Mouse (Mus musculus): Measurements from ENCODE around the gene Sox15. TPM values are rescaled to one million over a fixed set of nuclear protein-coding genes. Genes with fewer than 3 reads are reported as not detected.
"Not testable (repeated sequence)": the region's sequence is repeated elsewhere in the genome, so short reads cannot be mapped to it uniquely, and the experiment has no call there.

Sox15 gene
- polyA plus RNA-seq, 1 experiment from 2014 or later = not detected

DNA sequence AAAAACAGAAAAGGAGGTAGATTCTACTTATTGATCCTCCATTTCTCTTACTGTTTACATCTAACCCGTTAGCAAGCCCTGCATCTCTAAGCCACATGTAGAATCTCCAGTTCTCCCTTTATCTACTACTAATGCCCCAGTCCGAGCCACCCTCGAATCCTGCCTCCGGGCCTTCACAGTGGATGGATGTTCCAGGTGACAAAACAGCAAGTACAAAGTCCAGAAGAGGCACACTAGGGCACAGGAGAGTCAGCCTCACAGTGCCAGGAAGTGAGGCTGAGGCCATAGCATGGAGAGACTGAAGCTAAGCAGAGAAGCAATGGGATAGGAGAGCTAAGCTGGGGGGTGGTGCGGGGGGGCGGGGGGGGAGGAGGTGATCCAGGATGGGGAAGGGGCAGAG, 37.7 kb downstream of the Sox15 start:
- H3K4me3 ChIP-seq = no peak overlapping the region
- H3K27me3 ChIP-seq = no peaks in the 10 kb centered on the region
- no peaks in the 10 kb centered on the region for H3K36me3 ChIP-seq
- no peaks in the 10 kb centered on the region for H3K9me3 ChIP-seq (replicated peaks)
- 86% methylated on average over 6 of the region's 6 CpGs for WGBS
- no peak overlapping the region for H3K9ac ChIP-seq
- H3K27ac ChIP-seq = no peak overlapping the region
- ATAC-seq (replicated peaks; ENCODE audit: insufficient number of reproducible peaks, insufficient read depth, low FRiP score, low read depth) = no peak
- H3K4me1 ChIP-seq (replicated peaks) = peaks cover 13% of the 10 kb centered on the region
- H3K4me2 ChIP-seq = no peak overlapping the region

DNA sequence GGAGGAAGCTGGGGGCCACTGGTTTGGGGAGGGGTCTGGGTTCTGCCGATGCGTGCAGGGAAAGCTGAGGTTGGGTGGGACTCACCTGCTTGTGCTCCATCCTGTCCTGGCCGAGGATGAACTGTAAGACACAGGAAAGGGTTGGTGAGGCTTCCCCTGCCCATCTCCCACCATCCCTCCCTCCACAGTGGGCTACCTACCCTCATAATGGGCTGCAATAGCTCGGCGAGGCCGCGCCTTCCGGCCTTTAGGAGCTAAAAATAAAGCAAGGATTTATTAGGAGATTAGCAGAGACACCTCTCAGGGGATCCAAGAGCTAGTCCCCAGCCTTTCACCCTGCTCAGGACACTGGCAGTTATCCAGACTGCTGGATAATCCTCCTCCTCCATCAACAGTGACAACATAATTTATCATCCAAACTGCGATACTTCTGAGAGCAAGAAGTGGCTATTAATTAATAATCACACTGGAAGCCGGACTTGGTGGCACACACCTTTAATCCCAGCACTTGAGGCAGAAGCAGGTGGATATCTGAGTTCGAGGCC, 38.4 kb downstream of the Sox15 start:
- Histone ChIP-seq H3K4me3 (no peak overlapping the region), H3K27me3 (no peaks in the 10 kb centered on the region), H3K9me3 (replicated peaks) (no peaks in the 10 kb centered on the region), H3K27ac (no peak overlapping the region), H3K4me1 (replicated peaks) (peaks cover 13% of the 10 kb centered on the region), H3K9ac (no peak overlapping the region), H3K4me2 (no peak overlapping the region), H3K36me3 (no peaks in the 10 kb centered on the region)
- no peak for ATAC-seq (replicated peaks; ENCODE audit: insufficient number of reproducible peaks, insufficient read depth, low FRiP score, low read depth)
- WGBS = 44% methylated on average over 11 of the region's 11 CpGs

DNA sequence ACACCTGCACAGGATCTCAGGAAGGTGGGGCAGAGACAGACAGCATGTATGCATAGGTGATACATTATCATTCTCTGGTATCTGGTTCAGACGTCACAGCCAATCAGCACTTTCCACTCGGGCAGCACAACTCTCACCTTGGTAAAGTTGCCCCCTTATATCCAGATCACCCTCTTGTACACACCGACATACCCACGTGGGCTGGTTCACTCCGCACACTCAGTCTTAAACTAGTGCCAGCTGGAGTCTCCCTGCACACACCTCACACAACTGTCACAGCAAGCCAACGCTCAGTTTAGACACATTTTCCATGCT, 39.9 kb downstream of the Sox15 start:
- Histone ChIP-seq H3K27me3 (no peaks in the 10 kb centered on the region), H3K36me3 (no peaks in the 10 kb centered on the region), H3K4me2 (peak overlapping the region; percentile 90), H3K9me3 (replicated peaks) (no peaks in the 10 kb centered on the region), H3K27ac (peak overlapping the region; percentile 73; the same call in 1 of the 2 replicates), H3K4me1 (replicated peaks) (peaks cover 19% of the 10 kb centered on the region), H3K4me3 (peak overlapping the region; percentile 59), H3K9ac (peak overlapping the region; percentile 69)
- ATAC-seq (replicated peaks; ENCODE audit: insufficient number of reproducible peaks, insufficient read depth, low FRiP score, low read depth) = no peak
- WGBS = 29% methylated on average over 6 of the region's 6 CpGs

DNA sequence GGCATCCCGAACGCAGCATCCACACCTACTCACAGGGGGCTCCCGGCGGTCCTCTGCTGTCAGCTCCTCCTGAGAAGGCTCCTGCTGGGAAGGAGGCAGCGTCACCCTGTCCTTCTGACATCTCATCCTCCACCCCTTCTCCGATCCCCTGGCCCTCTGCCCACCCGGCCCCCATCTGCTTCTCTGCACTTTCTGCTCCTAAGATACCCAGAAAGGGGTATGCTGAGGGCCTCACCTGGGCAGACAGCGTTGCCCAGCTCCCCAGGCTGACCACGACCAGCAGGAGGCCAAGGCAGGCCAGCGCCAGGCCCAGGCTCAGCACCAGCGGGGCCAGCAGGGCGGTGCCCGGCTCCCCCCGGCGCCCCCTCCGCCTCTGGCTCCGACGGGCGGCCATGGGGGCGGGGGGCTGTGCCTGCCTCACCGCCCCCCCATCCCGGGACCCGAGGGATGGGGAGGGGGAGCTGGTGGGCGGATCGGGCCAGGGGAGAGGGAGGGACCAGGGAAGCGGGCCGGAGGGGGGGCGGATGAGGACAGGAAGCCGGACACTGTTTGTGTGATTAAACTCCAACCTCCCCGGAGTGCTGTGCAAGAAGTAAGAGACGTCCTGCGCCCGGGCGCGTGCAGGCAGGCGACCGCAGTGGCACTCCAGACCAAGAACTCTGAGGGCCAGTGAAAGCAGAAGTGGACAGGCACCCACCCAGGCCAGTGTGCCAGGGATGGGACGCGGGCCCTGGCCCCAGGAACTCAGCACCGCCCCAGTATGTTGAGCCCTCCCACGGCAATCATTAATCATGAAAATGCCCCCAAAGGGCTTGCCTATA, 40.5 kb downstream of the Sox15 start, which contains the start of the genes Tnfsf12 and Tnfsfm13:
Gene Tnfsf12 (minus strand): TSS at position 489 of the 821 bp plus-strand sequence.
Gene Tnfsfm13 (minus strand): TSS at position 738 of the 821 bp plus-strand sequence.
- peak within 1 kb of the TSS; percentile 90 for H3K4me2 ChIP-seq
- 2% methylated on average over 41 of the region's 41 CpGs for WGBS
- H3K4me1 ChIP-seq (replicated peaks) = peaks cover 19% of the 10 kb centered on the region
- peak within 1 kb of the TSS; percentile 69 for H3K9ac ChIP-seq
- H3K9me3 ChIP-seq (replicated peaks) = no peaks in the 10 kb centered on the region
- no peaks in the 10 kb centered on the region for H3K27me3 ChIP-seq
- ATAC-seq (replicated peaks; ENCODE audit: insufficient number of reproducible peaks, insufficient read depth, low FRiP score, low read depth) = peak; percentile 78
- peak within 1 kb of the TSS; percentile 73 for H3K27ac ChIP-seq
- H3K4me3 ChIP-seq = peak within 1 kb of the TSS; percentile 59
- no peaks in the 10 kb centered on the region for H3K36me3 ChIP-seq

DNA sequence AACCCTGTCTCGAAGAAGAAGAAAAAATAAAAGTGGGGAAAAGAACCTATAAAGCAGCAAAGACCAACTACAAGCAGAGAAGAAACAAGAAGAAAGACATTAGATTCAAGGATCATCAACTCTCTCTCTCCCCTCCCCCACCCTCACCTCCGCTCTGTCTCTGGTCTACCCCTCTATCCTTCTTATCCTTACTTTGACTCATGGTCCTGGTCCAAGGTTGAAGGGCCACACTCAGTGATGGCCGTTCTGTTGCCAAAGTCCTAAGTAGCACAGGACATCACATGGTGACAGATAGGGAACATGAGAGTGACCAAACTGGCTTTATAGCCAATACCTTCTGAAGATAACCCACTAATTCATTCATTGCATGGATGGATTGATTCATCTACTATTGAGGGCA, 42.3 kb downstream of the Sox15 start:
- H3K9me3 ChIP-seq (replicated peaks) = no peaks in the 10 kb centered on the region
- ATAC-seq (replicated peaks; ENCODE audit: insufficient number of reproducible peaks, insufficient read depth, low FRiP score, low read depth) = no peak
- no peaks in the 10 kb centered on the region for H3K27me3 ChIP-seq
- no peak overlapping the region for H3K4me2 ChIP-seq
- WGBS = 81% methylated on average over 3 of the region's 3 CpGs
- H3K27ac ChIP-seq = no peak overlapping the region
- H3K4me1 ChIP-seq (replicated peaks) = peaks cover 19% of the 10 kb centered on the region
- H3K9ac ChIP-seq = no peak overlapping the region
- no peak overlapping the region for H3K4me3 ChIP-seq
- no peaks in the 10 kb centered on the region for H3K36me3 ChIP-seq

DNA sequence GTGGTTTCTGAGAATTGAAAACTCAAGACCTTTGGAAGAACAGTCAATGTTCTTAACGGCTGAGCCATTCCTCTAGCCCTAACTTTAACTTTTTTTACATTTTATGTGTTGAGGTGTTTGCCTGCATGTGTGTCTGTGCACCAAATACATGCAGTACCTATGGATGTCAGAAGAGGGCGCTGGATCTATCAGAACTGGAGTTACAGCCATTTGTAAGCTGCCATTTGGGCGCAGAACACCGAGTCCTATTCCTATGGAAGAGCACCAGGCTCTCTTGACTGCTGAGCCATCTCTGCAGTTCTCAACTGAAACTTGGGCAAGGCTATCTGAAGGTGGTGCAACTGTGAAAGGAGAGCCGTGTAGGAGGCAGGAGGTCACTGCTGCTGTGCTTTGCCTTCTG, 43.5 kb downstream of the Sox15 start:
- Histone ChIP-seq H3K4me3 (no peak overlapping the region), H3K9ac (no peak overlapping the region), H3K4me1 (replicated peaks) (peaks cover 15% of the 10 kb centered on the region), H3K36me3 (no peaks in the 10 kb centered on the region), H3K4me2 (no peak overlapping the region), H3K27me3 (no peaks in the 10 kb centered on the region), H3K9me3 (replicated peaks) (no peaks in the 10 kb centered on the region), H3K27ac (no peak overlapping the region)
- ATAC-seq (replicated peaks; ENCODE audit: insufficient number of reproducible peaks, insufficient read depth, low FRiP score, low read depth) = no peak
- WGBS = 65% methylated on average over 5 of the region's 5 CpGs

DNA sequence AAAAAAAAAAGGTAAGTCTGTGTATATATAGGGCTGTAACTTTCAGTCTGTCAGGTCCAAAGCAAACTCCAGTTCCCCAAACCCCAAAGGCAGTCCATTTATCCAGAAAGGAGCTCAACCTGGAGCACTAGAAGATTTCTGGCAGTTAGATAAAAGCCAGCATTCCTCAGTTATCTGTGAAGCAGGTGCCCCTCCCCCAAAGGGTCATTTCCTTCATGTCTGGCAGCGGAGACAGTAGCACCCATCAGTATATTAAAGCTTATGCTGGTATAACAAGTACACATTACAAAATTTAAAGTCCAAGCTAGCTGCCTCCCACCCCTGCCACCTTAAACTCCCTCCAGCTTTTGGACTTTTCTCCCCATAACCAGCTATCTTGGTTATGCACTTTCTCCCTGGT, 44.5 kb downstream of the Sox15 start:
- Histone ChIP-seq H3K4me1 (replicated peaks) (peaks cover 15% of the 10 kb centered on the region), H3K4me2 (no peak overlapping the region), H3K36me3 (no peaks in the 10 kb centered on the region), H3K27ac (no peak overlapping the region), H3K4me3 (no peak overlapping the region), H3K9me3 (replicated peaks) (no peaks in the 10 kb centered on the region), H3K27me3 (no peaks in the 10 kb centered on the region), H3K9ac (no peak overlapping the region)
- ATAC-seq (replicated peaks; ENCODE audit: insufficient number of reproducible peaks, insufficient read depth, low FRiP score, low read depth) = no peak
- 20% methylated on average over 1 of the region's 1 CpGs for WGBS

DNA sequence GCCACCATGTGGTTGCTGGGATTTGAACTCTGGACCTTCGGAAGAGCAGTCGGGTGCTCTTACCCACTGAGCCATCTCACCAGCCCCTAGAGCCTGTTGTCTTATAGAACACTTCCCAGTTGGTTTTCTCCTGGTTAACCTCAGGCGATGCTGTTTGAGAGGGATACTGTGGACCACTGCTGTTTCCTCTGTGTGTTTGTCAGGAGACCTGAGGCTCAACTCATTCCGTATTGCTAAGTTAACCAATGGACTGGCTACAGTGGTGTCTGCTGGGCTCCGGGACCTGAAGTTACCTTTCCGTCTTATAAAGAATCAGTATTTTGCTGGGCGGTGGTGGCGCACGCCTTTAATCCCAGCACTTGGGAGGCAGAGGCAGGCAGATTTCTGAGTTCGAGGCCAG, 47.8 kb downstream of the Sox15 start:
- H3K4me3 ChIP-seq; H3K36me3 ChIP-seq; H3K9ac ChIP-seq; H3K27ac ChIP-seq; H3K9me3 ChIP-seq (replicated peaks); H3K4me2 ChIP-seq; H3K27me3 ChIP-seq; ATAC-seq (replicated peaks; ENCODE audit: insufficient number of reproducible peaks, insufficient read depth, low FRiP score, low read depth): not testable (repeated sequence)
- WGBS = 94% methylated on average over 10 of the region's 10 CpGs
- peaks cover 10% of the 10 kb centered on the region for H3K4me1 ChIP-seq (replicated peaks)

DNA sequence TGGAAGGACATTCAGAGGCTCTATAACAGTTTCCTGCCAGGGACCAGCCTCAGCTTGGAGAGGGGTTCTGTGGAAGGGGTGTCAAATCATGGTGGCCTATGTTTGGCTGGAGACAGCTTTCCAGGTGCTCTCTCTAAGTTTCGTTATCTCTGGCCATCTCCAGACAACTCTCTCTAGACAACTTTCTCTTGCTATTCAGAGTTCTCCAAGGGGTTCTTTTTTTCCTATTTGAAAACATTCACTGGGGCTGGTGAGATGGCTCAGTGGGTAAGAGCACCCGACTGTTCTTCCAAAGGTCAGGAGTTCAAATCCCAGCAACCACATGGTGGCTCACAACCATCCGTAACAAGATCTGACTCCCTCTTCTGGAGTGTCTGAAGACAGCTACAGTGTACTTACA, 48.3 kb downstream of the Sox15 start:
- H3K4me1 ChIP-seq (replicated peaks) = peaks cover 10% of the 10 kb centered on the region
- H3K4me3 ChIP-seq; H3K4me2 ChIP-seq; H3K27ac ChIP-seq; H3K36me3 ChIP-seq; H3K27me3 ChIP-seq; H3K9ac ChIP-seq; ATAC-seq (replicated peaks; ENCODE audit: insufficient number of reproducible peaks, insufficient read depth, low FRiP score, low read depth); H3K9me3 ChIP-seq (replicated peaks): not testable (repeated sequence)
- 79% methylated on average over 3 of the region's 3 CpGs for WGBS

DNA sequence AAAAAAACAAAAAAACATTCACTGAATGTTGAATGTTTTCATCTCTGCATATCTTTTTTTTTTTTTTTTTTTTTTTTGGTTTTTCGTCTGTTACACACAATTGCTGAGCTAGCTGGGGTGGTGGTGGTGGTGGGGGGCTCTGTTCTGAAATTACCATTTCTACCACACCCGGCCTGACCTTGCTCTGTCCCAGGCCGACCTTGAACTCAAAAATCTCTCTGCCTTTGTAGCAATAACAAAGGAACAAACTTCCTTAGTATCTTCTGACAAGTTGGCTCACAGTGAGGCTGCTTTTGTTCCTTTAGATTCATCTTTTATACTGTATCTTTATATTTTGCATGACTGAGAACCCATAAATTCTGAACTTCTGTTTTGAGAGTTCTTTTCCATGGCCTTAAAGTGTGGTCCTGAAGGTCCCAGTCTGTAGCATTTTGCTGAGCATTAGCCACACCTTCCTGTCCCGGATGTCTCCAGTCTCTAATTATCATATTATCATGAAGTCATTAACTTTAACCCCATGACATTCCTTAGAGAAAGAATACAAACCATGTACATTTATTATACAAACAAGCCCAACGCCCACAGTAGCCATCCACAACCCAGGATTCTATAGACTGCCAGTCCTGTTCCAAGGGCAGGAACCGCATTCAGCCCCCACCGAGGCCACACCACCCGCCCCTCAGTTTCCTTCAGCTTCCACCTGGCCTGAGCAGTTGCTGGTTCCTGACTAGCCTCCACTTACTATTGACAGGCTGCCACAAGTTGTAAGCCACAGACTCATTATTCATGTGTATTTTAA, 48.9 kb downstream of the Sox15 start:
- Histone ChIP-seq H3K4me2 (no peak overlapping the region), H3K9ac (no peak overlapping the region), H3K4me3 (no peak overlapping the region), H3K9me3 (replicated peaks) (no peaks in the 10 kb centered on the region), H3K27ac (no peak overlapping the region), H3K36me3 (no peaks in the 10 kb centered on the region), H3K27me3 (no peaks in the 10 kb centered on the region), H3K4me1 (replicated peaks) (peaks cover 10% of the 10 kb centered on the region)
- no peak for ATAC-seq (replicated peaks; ENCODE audit: insufficient number of reproducible peaks, insufficient read depth, low FRiP score, low read depth)
- WGBS = 61% methylated on average over 8 of the region's 8 CpGs

DNA sequence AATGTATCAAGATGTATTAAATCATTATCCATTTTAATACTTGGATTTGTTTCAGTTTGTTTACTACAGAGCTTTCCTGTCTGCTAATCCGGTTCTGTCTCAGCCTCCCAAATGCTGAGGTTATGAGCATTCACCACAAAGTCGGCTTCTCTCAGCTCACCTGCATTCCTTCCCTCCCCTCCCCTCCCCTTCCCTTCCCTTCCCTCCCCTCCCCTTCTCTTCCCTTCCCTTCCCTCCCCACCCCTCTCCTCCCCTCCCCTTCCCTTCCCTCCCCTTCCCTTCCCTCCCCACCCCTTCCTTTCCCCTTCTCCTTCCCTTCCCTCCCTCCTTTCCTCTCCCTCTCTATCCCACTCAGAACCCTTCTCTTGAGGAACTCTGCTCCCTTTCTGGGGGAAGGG, 49.5 kb downstream of the Sox15 start:
- Histone ChIP-seq H3K27me3 (no peaks in the 10 kb centered on the region), H3K9ac (no peak overlapping the region), H3K27ac (no peak overlapping the region), H3K4me2 (no peak overlapping the region), H3K4me3 (no peak overlapping the region), H3K36me3 (no peaks in the 10 kb centered on the region), H3K9me3 (replicated peaks) (no peaks in the 10 kb centered on the region), H3K4me1 (replicated peaks) (peaks cover 7% of the 10 kb centered on the region)
- ATAC-seq (replicated peaks; ENCODE audit: insufficient number of reproducible peaks, insufficient read depth, low FRiP score, low read depth) = no peak
- WGBS = 43% methylated on average over 2 of the region's 2 CpGs
